Mouse (Mus musculus): ENCODE results near the gene Tamm41.

Gene Tamm41

DNA sequence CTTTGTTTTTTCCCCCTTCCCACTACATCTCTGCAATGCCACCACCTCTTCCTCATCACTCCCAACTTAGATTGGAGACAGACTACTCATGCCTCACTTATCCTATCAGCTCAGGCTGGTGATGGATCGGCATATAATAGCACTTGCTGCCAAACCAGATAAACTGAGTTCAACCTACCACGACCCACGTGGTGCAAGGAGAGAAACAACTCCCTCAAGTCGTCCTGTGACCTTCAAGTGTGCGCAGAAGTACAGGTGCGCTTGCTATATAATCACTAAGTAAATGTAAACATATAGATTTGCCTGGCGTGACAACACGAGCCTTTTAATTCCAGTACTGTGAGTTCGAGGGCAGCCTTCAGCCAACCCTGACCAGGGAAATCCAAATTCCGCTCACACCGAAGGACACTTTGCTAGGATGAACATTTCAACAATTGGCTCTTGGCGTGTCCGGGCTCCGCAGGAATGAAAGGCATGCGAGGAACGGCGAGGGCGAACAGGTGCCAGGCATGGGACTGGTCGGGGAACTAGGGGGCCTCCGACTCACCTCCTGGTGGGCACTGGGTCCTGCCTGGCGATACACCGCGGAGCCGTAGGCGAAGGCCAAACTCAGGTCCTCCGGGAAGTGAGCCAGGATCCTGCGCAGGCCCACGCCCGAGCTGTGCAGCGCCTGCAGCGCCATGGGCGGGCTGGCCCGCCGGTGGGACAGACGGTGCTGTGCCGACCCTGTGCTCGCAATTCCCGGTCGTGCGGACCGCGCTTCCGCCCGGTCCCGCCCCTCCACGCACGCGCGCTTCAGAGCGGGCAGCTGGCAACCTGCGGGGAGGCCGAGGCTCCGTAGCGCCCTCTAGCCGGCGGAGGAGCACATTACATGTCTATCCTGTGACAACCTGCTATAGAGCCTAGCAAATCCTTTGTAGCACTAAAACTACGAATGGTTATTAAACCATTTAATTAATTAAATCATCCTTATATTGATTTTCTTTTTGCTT is at the start of gene Tamm41:
Tamm41 (minus strand) TSS at position 774 of the 992 bp plus-strand sequence.
- DNase-seq (ENCODE audit: low read depth, low spot score), result no peak

- DNase-seq (ENCODE audit: low read depth, low spot score), result peak; percentile 87
Measured at GRCm38 (mm10) chr6:115085274-115085841, 47.7 kb upstream of the Tamm41 start.

GRCm38 (mm10) chr6:115076781-115077575 is 39.3 kb upstream of the Tamm41 start:
- DNase-seq (ENCODE audit: low read depth, low spot score), result no peak

- DNase-seq (ENCODE audit: low read depth, low spot score), result no peak
Measured at GRCm38 (mm10) chr6:115072024-115072423, 34.3 kb upstream of the Tamm41 start.

GRCm38 (mm10) chr6:115065411-115066241 is 27.9 kb upstream of the Tamm41 start:
- peak; percentile 64 for DNase-seq (ENCODE audit: low read depth, low spot score)

- no peak for DNase-seq (ENCODE audit: low read depth, low spot score)
Measured at GRCm38 (mm10) chr6:115062605-115063350, 25.1 kb upstream of the Tamm41 start.

- DNase-seq (ENCODE audit: low read depth, low spot score), result no peak
Measured at GRCm38 (mm10) chr6:115059227-115059626, 21.6 kb upstream of the Tamm41 start.

DNA sequence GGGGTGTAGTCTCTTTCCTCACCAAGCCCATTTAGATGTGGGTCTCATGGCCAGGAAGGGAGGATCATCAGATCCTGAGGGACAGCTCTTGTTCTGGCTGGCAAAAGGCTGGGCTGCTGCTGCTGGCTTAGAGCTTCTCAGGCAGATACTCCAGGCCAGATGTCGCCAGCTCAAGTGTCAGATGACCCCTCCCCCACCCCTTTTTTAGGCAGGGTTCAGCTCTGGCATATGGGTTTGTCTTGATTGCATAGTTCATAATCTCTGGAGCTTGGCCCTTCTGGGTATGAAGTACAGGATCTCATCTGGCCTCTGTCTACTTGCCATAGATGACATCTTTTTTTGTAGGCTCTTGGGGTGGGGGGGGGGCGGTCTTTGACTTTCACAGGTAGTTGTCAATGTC is 19.0 kb upstream of the Tamm41 start:
- no peak for DNase-seq (ENCODE audit: low read depth, low spot score)

DNA sequence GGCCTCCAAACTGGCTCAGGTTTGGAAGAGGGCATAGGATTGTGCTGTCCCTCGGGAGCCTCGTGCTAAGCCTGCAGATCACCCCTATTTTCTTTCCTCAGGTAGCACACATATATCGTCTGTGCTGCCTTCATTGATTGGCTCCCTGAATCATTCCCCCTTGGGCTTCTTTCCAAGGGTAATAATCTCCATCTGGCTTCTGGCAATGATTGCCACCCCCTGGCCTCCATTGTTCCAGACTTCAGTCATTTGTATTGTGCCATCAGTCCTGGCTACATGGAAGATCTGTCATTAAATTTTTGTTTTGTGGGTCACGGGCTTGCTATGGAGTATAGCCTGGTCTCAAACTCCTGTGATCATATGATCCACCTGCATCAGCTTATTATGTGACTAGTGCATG is 17.8 kb upstream of the Tamm41 start:
- DNase-seq (ENCODE audit: low read depth, low spot score), result no peak

- no peak for DNase-seq (ENCODE audit: low read depth, low spot score)
Measured at GRCm38 (mm10) chr6:115051586-115052197, 14.0 kb upstream of the Tamm41 start.

- DNase-seq (ENCODE audit: low read depth, low spot score), result no peak
Measured at GRCm38 (mm10) chr6:115049015-115049414, 11.3 kb upstream of the Tamm41 start.

DNA sequence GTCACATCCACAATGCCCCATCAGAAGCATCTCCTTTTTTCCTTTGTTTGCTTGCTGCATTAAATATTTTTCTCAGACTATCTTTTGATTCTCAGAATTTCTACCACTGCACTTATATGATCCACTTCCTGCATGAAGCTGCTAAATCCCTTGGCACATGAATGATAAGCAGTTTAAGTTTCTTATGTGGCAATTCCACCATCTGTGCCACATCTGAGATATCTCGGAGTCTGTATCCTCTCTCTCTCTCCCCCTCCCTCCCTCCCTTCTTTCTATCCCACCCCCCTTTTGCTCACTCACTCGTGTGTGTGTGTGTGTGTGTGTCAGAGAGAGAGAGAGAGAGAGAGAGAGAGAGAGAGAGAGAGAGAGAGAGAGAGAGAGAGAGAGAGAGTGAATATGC is 10.1 kb upstream of the Tamm41 start:
- DNase-seq (ENCODE audit: low read depth, low spot score), result no peak

DNA sequence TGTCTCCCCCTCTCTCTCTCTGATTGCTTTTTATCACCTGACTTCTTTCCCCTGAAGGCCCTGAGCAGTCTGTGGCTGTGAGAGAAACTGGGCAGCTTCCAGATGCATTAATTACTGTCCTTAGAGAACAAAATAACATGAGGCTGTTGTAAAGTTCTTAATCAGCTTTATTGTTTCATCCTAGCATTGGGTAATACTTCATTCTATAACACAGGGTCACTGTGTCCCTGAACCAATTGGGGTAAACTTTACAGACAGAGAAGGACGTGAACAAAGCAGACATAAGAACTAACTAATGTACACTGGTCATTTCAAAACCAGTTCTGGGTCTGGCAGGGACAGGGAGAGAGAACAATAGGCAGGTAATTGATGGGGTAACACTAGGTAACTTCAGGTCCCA is 8.4 kb upstream of the Tamm41 start:
- no peak for DNase-seq (ENCODE audit: low read depth, low spot score)

DNA sequence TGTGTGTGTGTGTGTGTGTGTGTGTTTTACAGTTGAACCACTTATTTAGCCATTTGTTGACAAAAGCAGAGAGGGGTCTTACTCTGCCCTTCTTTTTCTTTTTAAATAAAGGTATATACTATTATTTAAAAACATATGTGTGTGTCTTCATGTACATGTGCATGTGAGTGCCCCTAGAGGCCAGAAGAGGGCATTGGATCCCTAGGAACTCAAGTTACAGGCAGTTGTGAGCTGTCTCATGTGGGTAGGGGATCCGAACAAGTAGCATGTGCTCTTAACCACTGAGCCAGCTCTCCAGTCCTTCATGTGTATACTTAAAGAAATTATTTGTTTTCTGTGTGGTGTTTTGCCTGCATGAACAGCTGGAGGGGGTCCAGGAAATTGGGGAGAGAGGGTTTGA is 7.0 kb upstream of the Tamm41 start:
- DNase-seq (ENCODE audit: low read depth, low spot score), result no peak

- no peak for DNase-seq (ENCODE audit: low read depth, low spot score)
Measured at GRCm38 (mm10) chr6:115043657-115044500, 6.2 kb upstream of the Tamm41 start.

DNA sequence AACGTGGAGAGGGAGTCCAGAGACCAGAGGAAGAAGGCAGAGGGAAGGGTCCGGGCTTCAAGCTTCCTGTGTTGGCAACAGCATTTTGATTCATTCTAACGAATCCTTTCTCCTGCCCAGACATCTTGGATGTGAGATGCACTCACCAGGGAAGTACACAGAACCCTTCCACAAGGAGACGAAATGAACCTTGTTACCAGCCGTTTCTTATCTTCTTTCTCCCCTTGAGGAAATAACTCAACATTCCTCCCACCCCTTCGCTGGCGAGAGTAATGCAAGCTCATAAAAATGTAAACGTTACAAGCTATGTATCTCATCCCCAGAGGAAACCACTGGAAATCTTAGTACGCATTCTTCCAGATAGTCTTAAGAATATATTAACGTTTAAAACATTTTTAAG is 4.9 kb upstream of the Tamm41 start:
- no peak for DNase-seq (ENCODE audit: low read depth, low spot score)

DNA sequence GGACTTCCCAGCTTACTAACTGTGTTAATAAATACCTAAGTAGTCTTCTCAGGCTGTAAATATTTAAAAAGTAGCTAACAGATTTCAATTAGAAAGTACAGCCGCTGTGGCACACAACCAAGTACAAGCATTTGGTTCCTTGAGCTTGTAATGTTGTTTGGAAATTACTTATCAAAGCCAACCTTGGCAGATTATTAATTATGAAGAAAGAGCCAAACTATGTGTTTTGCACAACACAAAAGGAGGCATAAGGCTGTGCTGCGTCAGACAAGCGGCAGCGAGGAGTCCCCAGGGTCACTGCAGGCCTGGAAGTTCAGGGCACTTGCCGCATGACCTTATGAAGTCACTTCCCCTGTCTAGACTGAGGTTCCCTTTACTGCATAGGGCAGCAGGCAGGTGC is 4.2 kb downstream of the Tamm41 start:
- no peak for DNase-seq (ENCODE audit: low read depth, low spot score)

GRCm38 (mm10) chr6:115030098-115030497 is 7.6 kb downstream of the Tamm41 start:
- DNase-seq (ENCODE audit: low read depth, low spot score), result no peak

DNA sequence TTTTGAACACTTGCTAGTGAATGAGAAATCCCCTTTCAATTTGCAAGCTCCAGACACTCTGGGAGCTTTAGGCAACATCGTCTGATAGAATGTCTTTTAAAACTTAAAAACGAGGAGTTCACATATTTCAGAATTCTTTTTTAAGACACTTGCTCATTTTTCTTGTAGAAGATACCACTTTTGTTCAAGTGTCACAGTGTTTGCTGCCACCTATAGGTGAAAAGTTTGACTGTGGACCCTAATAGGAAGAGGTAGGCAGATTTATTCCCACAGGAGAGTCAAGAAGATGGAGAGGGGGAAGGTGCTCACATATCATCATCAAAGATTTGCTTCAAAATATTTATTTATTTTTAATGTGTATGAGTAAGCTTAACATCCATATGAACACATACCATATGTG is 8.4 kb downstream of the Tamm41 start:
- DNase-seq (ENCODE audit: low read depth, low spot score), result no peak

All from telencephalon, adult 2 months (tissue).